Mouse (Mus musculus): ENCODE measurements at regions not wholly inside any gene's neighbourhood (a gene's known extent, or its start where the extent isn't known, plus 50 kb on each side); places are given as distances from the start of the nearest gene placed in this dataset.

GRCm38 (mm10) chr10:122386748-122387147 is 61.6 kb upstream of the Avpr1a start:
- no peak for DNase-seq (ENCODE audit: low spot score)

GRCm38 (mm10) chr10:122379661-122380344 is 68.5 kb upstream of the Avpr1a start:
- no peak for DNase-seq (ENCODE audit: low spot score)

GRCm38 (mm10) chr10:122343291-122343690 is 105.0 kb upstream of the Avpr1a start:
- no peak for DNase-seq (ENCODE audit: low spot score)

- DNase-seq (ENCODE audit: low spot score): no peak
Observed at GRCm38 (mm10) chr10:122342356-122342755, 105.9 kb upstream of the Avpr1a start.

- DNase-seq (ENCODE audit: low spot score): no peak
Observed at GRCm38 (mm10) chr10:122326851-122327250, 121.4 kb upstream of the Avpr1a start.

DNA sequence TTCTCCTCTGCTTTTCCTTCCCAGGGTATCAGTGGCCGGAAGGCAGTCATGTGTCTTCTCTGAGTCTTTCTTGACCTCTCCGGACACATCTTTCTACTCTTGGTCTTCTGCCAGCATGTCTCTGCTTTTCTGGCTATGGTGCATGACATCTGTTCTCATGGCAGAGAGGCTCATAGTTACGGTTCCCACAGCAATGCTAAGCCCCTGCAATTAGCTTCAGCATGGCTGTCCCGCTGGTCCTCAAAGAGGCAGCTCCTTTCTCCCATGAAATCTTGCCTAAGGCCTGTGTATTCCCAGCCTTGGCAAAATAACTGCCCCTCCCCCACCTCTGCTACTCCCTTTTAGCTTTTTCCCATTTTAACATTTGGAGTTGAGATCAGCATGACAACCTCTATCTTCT is 129.4 kb upstream of the Avpr1a start:
- no peak for DNase-seq (ENCODE audit: low spot score)

DNA sequence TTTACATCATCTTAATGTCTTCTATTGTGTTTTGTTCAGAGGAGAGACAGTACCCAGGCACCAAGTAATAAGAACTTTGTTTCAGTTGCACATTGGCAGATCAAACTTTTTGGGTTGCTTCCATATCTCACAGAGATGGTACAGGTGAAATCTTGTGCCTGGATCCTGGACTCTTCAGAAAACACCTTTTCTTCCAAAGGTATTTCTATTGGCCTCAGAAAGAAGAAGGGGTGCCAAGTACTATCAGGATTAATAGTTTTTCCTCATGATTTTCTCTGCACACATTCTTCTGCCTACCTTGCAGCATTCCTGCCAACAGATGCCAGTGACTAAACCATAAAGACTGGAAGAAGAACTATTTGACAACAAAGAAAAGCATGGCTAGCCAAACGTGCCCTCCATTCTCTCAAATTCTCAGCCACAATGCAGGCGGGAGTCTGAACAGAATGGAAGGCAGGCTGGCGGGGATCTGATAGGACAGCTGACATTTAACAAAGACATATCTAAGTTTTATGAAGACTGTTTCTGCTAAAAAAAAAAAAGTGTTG is 137.6 kb upstream of the Avpr1a start:
- DNase-seq (ENCODE audit: low spot score): no peak

- DNase-seq (ENCODE audit: low spot score): no peak
Observed at GRCm38 (mm10) chr10:122308691-122309090, 139.6 kb upstream of the Avpr1a start.

GRCm38 (mm10) chr10:122302259-122302658 is 146.0 kb upstream of the Avpr1a start:
- no peak for DNase-seq (ENCODE audit: low spot score)

DNA sequence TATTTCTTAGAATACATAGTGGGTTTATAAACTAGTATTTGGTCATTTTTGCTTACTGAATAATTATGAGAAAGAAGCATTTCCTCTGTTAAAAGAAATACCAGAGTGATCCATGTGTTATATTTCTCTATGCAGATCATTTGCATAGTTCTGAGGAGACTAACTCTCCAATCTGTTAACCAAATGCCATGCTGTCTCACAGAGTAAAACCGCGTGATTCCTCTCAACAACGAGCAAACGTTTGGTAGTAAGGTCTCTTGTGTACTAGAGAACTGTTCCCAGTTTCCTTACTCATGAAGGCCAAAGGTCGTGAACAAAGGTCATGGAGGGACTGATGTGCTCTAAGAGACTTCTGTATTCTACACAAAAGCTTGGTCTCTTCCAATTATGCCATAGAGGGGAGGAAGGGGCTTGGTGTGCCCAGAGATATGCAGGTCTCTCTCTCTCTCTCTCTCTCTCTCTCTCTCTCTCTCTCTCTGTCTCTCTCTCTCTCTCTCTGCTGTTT is 152.3 kb upstream of the Avpr1a start:
- DNase-seq (ENCODE audit: low spot score): no peak

- DNase-seq (ENCODE audit: low spot score): no peak
Observed at GRCm38 (mm10) chr10:122291611-122292010, 156.7 kb upstream of the Avpr1a start.

DNA sequence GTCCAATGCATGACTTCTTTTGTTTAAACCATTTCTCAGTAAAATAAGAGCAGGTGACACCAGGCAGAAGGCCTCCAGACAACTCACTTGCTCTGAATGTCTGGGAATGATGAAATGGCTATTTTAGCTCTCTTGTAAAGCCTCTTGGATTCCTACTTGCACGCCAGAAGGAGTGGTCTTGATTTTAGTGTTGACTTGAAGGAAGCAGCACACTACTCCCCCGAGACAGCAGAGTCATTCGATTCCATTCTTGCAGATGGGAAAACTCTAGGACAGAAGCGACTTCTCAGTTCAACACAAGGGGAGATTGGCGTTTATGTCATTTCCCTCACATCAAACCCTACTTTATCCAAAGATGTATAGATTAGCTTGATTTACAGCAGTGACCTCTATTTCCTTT is 157.2 kb upstream of the Avpr1a start:
- DNase-seq (ENCODE audit: low spot score): no peak

DNA sequence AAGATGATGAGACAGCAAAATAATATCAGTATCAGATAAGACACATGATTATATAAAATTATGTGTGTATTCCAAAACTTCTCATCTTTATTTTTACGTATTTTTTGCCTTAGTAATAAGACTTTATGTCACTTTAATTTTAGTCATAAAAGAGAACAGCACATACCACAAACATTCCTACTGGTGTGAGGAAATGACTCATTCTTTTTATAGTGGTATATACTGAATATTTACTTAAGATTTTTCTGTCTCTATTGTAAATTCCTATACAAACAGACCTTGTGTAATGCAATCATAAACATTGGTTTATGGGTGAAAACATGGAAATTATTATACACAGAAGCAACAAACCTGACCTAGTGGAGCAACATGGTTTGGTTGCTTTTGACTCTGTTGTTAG is 173.4 kb upstream of the Avpr1a start:
- no peak for DNase-seq (ENCODE audit: low spot score)

- DNase-seq (ENCODE audit: low spot score): no peak
Observed at GRCm38 (mm10) chr10:122274181-122274580, 174.1 kb upstream of the Avpr1a start.

DNA sequence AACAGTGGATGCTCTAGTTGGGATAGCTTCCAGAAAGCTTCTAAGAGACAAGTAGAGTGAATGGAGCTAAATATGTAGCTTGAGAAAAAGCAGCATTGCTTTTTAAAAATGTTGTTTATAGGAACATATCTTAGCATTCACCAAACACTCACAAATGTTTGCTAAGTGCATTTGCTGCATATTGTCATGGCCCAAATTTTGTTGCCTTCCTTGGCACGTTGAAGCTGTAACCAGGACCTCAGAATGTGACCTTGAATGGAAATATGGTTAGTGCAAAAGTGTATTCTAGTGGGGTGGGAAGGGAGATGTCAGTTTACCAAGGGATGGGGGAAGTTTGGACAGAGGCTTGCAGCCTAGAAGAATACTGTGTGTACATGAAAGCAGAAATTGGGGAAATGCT is 166.9 kb upstream of the Rxylt1 start:
- DNase-seq (ENCODE audit: low spot score): no peak

DNA sequence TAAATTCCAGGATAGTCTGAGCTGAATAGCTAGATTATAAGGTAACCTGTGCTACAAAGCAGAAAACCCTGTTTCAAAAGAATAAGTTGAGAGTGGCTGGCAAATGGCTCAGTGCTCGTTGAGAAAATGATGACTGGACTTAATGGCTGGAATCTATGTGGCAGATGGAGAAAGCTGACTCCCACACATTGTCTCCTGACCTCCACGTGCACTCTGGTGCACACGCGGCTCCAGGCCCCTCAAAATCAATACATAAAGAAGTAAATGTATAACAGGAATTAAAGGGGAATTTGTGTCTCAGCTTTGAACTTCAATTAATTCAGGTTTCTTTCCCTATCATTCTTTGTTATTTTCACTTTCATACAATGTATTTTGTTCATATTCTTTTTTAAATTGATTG is 162.2 kb upstream of the Rxylt1 start:
- no peak for DNase-seq (ENCODE audit: low spot score)

DNA sequence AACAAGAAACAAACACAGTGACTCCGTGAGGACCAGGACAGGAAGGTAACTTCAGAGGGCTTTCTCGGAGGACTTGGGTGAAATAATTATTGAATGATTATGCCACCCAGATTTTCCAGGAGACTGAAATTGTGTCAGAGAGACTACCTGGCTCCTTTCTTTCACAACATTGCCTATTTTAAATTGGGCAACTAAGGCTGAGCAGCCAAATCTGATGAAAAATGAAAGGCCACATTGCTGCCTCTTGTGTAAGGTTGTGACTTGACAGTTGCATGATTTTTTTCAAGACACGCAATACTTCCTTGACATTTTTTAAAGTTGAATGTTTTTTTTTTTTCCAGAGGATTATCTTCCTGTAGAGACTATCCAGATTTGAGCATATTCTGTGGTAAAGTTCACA is 161.5 kb upstream of the Rxylt1 start:
- DNase-seq (ENCODE audit: low spot score): no peak

DNA sequence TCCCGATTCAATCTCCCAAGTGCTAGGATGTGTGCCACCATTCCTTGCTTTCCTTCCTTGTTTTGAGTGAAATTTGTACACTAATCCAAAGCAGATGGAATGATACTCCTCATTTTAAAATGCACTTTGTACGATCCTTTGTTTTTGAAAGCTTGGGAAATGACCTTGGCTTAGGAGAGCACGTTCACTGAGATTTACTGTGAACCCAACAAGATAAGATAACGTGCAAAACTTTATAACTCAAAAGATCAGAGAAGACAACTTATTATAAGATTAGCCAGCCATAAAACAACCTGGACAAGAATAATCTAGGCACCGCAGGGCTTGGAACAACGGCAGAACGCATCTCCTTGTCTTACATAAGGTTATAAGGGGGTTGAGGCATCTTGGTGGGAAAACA is 134.6 kb upstream of the Rxylt1 start:
- no peak for DNase-seq (ENCODE audit: low spot score)

- peak; percentile 10 for DNase-seq (ENCODE audit: low spot score)
Observed at GRCm38 (mm10) chr10:122230746-122231145, 133.6 kb upstream of the Rxylt1 start.

GRCm38 (mm10) chr10:122225679-122226078 is 128.5 kb upstream of the Rxylt1 start:
- no peak for DNase-seq (ENCODE audit: low spot score)

- no peak for DNase-seq (ENCODE audit: low spot score)
Observed at GRCm38 (mm10) chr10:122223076-122223475, 125.9 kb upstream of the Rxylt1 start.

DNA sequence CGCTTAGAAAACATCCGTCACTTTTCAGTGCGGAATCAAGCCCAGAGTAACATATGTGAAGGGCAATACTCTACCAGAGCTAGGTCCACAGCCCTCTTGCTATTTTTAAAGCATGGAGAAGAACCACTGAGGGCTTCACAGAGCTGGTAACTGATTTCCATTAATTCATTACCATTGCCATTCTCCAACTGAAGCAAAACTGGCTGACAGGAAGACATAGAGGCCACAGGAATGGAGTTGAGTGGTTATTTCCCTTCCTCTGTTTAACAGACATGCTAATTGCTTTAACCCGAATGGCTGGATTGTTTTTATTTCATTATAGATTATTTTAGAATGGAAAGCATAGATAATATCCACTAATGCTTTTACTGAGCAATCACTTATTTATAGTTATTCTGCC is 120.4 kb upstream of the Rxylt1 start:
- no peak for DNase-seq (ENCODE audit: low spot score)

GRCm38 (mm10) chr10:122199791-122200190 is 102.6 kb upstream of the Rxylt1 start:
- DNase-seq (ENCODE audit: low spot score): no peak

DNA sequence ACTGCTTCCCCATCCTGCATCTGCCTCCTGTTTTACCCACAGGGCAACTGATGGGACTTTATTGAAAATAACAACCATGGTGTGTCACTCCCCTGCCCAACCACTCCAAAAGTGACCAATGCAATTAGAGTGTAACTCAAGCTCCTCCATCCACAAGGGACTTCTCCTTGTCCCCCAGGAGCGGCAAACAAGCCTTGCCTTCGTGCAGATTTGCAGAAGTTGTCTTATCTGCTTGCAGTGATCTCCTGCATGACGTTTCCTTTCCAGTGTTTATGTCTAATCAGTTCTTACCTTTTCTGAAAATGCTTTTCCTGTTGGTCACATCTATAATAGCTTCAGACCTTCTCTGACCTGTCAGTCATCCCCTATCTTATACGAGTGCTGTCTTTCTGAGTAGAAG is 100.5 kb upstream of the Rxylt1 start:
- no peak for DNase-seq (ENCODE audit: low spot score)
